Mouse (Mus musculus) MEL-GATA-1-ER (cell line): ENCODE measurements around the gene Olah.

ENCODE experiments used
- DNase-seq: peaks from one replicate; pipeline ENCODE4 v3.0.0-alpha.2; 2012; ENCODE audit warnings: low read depth; ENCODE audit errors: extremely low read depth

The Olah gene

DNA sequence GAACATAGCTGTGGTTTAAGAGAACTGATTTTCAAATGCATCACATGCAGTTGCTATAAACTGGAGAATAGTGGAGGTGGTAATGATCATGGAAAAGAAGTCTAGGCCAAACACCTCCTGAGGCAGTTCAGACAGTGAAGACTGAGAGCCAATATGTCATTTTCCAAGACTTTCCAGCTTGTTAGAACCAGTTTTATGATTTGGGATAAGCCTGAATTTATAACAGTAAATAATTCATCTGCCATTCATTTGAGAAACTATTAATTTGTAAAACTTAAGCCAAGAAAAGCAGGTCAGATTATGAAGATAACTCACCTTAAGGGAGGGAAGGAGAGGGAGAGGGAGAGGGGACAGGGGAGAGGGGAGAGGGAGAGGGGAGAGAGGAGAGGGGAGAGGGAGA lies 43.9 kb downstream of the Olah start:
- DNase-seq: no peak

- DNase-seq: no peak
Measured at GRCm38 (mm10) chr2:3348919-3349318, 48.1 kb downstream of the Olah start.

DNA sequence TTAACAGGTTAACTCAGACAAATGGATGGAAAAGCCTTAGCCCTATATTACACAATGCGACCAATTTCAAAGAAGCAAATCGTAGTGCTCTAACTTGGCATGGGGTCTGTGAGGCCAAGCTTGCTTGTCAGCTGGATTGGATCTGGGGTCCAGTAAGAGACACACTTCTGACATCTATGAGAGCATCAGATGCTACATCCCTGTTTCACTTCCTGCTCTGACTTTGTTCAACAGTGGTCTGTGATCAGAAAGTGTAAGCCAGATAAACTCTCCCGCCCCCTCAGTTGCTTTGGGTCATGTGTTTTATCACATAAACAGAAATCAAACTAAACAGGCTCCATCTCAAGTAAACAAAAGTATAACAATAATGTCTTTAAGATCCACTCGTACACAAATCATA lies 48.6 kb downstream of the Olah start:
- DNase-seq: no peak

DNA sequence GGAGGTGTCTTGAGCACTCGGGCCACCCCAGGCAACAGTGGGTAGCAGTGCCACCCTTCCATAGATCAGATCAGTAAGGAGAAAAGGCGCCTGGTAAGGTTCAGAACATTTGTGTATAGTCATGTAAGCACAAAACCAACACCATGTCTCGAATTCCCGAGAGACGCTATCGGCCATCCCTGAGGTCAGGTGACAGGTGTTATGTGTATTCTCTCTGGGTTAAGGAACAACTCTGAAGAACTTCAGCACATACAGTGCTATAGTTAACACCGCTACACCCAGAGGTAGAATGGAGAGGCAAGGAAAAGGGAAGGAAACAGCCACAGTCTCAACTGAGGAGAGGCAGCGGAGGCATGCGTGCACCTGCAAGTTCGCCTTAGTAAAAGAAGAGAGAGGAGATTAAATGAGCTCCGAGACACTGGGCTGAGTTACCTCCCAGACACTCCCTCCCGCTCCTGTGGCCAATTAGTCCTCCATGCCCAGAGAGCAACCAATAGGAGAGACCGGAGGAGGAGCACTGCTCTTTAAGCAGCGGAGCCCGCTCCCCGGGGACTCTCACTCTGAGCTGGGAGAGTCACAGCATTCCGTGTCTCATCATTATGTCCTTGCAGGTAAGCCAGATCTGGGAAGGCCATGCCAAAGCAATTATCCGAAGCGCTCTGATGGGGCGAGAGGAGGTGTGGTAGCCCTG lies 61.3 kb downstream of the Olah start, which contains the start of gene Acbd7:
Gene Acbd7, plus strand, starts transcription at position 558 of the 691 bp plus-strand sequence.
- DNase-seq: peak; percentile 87

DNA sequence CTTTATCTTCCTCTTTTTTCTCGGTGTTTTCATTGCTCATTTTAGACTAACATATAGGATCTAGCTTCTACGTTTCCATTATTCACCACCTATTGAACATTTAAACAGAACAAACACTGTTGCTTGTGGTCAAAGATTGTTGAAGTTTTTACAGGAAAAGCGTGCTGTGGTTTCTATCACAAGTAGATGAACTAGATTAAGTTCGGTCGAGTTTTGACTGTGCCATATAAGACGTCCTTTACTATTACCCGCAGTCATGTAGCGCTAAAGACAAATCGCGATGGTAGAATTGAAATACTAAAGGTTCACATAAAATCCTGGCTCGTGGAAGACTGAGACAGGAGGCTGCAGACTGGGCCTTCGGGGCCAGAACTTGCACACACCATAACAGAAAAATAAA lies 63.2 kb downstream of the Olah start:
- no peak for DNase-seq

GRCm38 (mm10) chr2:3332484-3333242 lies 64.3 kb downstream of the Olah start, which contains the start of gene Rpp38:
Gene Rpp38 (minus strand): TSS chr2:3332643.
- DNase-seq: peak; percentile 88

- DNase-seq: peak; percentile 56
Measured at GRCm38 (mm10) chr2:3332056-3332455, 65.0 kb downstream of the Olah start.

GRCm38 (mm10) chr2:3331071-3331703 lies 65.8 kb downstream of the Olah start:
- DNase-seq: no peak

DNA sequence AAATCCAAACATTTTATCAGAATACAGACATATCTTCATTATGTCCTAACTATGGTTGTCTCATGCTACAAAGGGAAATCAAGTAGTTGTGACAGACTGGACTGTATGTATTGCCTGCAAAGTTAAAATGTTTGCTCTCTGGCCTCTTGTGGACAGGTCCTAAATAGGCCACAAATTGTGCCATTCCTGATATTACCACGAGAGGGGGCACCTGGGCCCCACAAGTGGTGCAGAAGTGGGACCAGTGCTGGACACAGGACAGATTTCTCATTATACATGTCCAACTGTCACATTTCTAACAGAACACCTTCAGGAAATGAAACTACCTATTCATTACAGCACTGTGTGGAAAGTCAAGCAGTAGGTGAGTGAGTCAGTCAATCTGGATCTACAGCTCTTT lies 69.7 kb downstream of the Olah start:
- DNase-seq: no peak

DNA sequence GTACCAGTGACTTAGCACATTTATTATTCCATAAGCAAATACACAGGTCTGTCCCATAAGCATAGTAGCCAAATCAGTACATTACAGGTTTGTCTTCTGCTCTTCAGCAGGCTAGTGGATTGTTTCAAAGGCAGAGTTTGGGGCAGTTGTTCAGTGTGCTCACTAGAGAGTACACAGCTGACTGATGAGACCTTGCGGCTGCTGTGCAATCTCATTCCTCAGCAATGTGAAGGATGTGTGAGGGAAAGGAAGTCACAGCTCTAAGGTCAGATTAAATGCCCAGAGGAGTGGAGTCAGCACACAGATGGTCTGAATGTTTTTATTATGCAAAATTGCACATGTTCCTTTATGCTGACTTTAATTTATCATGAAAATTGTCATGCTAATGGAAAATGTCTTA lies 70.5 kb downstream of the Olah start:
- no peak for DNase-seq

DNA sequence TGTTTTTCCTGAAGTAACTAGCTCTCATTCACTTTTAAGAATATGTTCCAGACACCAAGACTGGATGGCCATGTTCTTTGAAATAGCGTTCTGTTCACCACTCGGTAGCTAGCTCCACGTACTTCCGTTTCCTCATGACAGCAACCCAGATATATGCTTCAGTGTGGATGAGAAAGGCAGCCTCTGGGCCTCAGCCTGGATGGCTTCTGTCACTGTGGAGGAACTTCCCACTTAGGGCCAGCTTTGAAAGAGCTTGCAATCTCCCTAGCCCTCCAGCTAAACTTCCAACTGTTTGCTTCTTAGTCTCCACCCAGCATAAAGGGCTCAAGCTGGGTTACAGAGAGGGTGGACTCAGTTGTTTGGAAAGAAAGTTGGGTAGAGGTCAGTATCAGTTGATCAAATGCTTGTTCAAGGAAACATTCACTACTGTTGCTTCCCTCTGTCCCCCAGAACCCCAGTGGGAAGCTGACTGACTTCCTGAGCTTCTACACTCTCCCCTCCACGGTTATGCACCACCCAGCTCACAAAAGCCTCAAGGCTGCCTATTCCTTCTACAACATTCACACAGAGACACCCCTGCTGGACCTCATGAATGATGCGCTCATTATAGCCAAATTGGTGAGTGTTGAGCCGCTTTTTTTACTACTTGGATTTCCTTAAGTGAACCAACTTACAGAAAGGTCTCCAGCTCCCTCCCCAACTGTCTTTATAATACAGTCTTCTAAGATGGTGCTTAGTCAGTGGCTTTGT lies 72.5 kb downstream of the Olah start:
- DNase-seq: no peak

GRCm38 (mm10) chr2:3323132-3323531 lies 73.9 kb downstream of the Olah start:
- no peak for DNase-seq

DNA sequence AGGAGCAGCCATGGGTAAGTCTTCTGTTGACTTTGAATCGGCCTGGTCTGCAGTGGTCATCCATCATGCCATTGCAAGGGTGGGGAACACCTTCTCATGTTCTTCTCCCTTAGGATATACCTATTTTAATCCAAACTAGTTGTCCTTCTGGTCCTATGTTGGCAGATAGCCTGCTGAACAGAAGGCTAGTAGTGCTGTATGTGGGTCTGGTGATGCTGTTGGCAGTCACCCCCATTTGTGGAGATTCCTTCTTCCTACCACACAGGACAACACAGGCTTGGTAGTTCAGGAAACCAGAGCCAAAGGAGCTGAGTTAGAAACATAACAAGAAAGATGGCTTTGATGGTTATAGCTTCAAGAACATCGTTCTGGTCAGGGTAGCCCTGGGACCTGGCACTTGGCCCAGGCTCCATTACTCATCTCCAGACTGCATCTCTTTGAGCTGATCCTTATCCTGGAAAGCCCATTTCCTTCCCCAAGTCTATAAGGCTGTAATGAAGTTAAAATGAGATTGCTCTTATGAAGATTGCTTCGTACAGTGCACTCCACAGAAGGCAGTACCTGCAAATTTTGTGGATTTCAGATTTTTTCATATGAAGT lies 91.5 kb downstream of the Olah start:
- no peak for DNase-seq

GRCm38 (mm10) chr2:3295826-3296225 lies 101.2 kb downstream of the Olah start:
- DNase-seq: no peak

GRCm38 (mm10) chr2:3292170-3292569 lies 104.8 kb downstream of the Olah start:
- DNase-seq: no peak
